Mouse (Mus musculus) granulocyte monocyte progenitor cell, adult 5-6 weeks (primary cell): ENCODE results near the gene Sel1l. TPM values are rescaled to one million over a fixed set of nuclear protein-coding genes. Genes with fewer than 3 reads are reported as not detected.

ENCODE experiments used
- ATAC-seq: replicated peaks from 2 replicates; pipeline ENCODE4 v1.8.0; 2016; ENCODE audit warnings: mild to moderate bottlenecking, moderate TSS enrichment, inconsistent platforms; ENCODE audit not compliant: poor library complexity, severe bottlenecking
- total RNA-seq, 2 experiments: library from RNA; stranded (forward) in 1 of 2; stranded (reverse) in 1 of 2; fragments of 200-712, 200-1000 nt in 1 of 2; fragments of >200 nt in 1 of 2; fragmentation: Nextera tagmentation in 1 of 2; gene quantifications; 2 replicates each; pipeline ENCODE4 v1.2.3; 2014 to 2017

The Sel1l gene
- total RNA-seq (2014; fragmentation: Nextera tagmentation), result 59.7 and 86.7 TPM in 2 replicates
- 53.3 and 81.5 TPM in 2 replicates for total RNA-seq (2017)

- peak; percentile 96 for ATAC-seq
Measured at GRCm38 (mm10) chr12:91849045-91849467, at the start of gene Sel1l. Gene Sel1l, minus strand, starts transcription at chr12:91849157.

DNA sequence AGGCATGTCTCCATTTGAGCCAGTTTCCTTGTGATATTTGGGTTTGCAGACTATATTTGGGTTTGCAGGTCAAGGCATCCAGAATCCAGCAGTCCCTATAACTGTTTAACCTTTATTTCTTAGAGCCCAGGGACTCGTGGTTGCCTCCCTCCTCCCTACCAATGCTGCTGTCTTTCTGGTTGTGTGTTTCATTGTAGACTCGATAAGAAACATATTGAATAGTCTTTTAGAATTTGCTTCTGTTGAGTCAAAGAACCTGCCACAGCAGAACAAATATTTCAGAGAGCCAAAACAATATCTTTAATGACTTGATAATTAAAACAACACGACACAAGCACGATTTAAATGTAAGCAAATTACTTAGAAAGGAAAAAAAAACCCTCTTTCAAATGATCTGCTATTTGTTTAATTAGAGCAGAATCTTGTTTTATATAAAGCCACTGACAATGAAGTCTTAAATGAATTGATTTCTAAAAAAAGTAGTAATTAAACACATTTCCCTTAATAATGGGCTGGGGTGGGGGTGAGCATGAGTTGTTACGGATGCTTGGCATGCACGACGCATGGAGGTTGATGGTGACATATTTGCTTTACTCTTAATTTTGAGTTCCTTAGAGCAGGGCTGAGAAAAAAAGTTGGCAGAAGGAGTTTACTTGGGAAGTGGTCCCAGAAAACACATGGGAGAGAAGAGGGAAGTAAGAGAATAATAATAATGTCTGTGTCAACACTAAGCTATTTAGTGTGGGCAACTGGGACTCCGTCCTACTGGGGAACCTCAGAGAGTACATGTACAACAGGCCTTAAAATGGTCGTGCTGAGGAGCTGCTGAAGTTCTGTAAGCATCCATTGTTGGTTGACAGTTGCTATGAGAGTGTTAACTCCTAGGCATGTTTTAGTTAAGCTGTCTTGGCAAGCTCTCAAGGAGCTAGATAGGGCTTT lies 43.9 kb upstream of the Sel1l start:
- no peak for ATAC-seq

DNA sequence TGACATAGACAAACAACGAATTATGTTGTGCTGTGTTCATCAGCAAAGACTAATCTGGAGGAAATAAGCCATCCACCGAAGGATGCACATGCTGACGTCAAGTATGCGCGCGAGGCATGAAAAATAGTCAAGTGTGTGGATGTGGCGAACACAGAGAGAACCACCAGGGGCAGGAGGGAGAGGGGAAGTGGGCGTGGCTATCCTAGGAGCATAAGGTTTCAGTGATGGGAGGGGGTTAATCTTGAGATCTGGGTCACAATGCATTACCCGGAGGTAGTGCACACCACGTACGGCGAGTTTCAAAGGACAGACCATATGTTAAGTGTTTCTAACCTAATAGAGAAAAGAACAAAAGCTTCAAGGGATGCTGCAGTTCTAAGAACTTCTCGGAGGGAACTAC lies 31.5 kb upstream of the Sel1l start:
- ATAC-seq, result no peak

- no peak for ATAC-seq
Measured at GRCm38 (mm10) chr12:91878912-91879250, 29.9 kb upstream of the Sel1l start.

DNA sequence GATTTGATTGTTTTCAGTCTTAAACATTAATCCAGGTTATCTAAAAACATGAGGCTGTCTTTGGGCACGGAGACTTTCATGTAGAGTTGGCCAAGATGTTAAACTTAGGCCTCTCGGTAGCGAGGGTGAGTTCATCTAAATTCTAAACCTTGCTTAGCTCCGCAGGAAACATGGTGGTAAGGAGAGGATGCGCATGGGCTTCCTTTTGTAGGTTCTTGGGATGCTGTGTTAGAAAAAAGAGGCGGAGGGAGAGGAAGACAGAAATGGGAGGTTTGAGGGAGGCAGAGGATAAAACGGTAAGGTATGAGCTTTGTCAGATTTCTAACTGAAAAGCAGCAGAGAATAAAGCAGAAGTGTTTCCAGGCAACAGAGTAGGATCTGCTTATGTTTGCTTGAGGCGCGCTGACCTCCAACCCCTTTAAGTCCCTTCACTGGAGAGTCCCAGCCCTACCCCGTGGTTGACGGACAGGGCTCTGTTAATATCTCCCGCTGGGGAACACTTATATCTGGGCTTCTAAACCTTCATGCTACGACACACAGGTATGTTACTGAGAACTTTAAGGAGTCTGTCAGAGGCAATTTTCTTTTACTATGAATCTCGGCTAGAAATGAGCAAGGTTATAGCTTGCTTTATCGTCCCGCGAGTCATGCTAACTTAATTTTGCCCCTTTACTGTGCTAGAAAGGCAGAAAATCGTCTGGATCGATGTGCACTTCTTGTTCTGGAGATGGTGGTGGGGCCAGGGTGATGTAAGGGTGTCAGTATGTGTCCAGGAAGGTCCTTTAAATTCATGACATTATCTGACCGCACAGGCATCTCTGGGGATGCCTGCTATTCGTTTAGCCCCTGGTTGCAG lies 29.3 kb upstream of the Sel1l start:
- ATAC-seq, result no peak

DNA sequence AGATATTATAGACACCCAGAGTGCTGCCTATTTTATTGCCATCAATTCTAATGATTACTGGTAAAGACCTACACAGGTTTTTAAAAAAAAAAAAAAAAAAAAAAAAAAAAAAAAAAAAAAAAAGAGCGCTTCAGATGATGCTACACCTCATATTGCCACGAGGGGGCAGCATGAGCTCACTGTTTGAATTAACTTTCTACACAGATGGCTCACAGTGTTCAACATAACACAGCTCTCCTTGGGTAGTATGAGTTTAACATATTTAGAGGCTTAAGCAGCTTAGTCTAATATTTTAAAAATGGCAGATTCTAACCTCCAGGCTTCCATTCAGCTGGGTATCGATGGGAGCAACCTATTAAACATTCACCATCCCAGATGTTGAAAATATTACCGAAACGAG lies 28.7 kb upstream of the Sel1l start:
- ATAC-seq, result peak; percentile 80

- ATAC-seq, result no peak
Measured at GRCm38 (mm10) chr12:91870671-91871070, 21.7 kb upstream of the Sel1l start.

- ATAC-seq, result no peak
Measured at GRCm38 (mm10) chr12:91869352-91869751, 20.4 kb upstream of the Sel1l start.

DNA sequence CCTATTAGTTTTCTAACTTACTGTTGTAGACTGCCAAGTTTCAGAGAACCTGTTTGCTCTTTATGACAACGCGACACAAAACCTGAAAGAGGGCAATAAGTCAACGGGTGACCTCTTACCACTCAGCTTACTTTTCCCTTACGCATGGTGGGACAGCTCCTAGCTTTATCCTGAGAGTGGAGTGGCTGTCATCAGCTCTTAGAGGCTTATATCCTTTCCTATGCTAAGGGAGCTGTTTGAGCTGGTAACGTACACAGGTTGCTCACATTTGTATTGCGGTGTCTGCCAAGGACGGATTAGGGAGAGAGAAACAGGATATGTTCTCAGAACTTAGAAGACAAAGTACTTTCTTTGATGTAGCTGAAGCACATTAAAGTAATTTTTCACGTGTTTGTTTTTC lies 5.4 kb upstream of the Sel1l start:
- no peak for ATAC-seq

- peak; percentile 16 for ATAC-seq
Measured at GRCm38 (mm10) chr12:91848394-91849044, 438 bp downstream of the Sel1l start.

GRCm38 (mm10) chr12:91846038-91846437 lies 2.9 kb downstream of the Sel1l start:
- ATAC-seq, result no peak

- ATAC-seq, result no peak
Measured at GRCm38 (mm10) chr12:91845393-91845792, 3.6 kb downstream of the Sel1l start.

DNA sequence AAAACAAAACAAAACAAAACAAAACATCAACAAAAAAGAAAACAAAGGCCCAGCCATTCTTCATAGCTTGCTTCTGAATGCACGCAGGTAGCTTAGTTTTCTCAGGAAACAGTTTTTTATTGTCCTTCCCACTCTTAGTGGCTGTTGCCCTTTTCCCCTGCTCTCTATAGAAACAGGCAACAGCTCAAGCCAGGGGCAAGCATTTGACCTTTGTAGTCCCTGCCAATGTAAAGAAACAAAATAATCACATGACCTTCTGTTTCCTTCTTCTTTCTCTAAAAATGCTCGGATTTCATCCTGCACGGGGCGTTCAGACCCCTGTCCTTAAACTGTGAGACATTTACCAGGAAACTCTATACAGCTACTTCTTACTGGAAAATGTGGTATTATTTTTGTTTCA lies 4.4 kb downstream of the Sel1l start:
- no peak for ATAC-seq

DNA sequence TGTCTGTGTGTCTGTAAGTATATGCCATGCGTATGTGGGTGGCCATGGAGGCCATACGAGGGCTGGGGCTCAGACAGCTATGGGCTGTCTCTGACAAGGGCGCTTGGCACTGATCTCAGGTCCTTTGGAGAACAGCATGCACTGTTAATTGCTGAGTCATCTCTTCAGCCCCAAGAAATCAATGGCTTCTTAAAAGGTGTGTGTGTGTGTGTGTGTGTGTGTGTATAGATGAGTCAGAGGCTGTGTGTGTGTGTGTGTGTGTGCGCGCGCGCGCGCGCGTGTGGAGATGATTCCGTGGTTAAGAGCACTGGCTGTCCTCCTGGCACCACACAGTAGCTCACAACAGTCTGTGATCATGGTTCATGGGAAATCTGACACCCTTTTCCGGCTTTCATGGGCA lies 5.1 kb downstream of the Sel1l start:
- no peak for ATAC-seq

DNA sequence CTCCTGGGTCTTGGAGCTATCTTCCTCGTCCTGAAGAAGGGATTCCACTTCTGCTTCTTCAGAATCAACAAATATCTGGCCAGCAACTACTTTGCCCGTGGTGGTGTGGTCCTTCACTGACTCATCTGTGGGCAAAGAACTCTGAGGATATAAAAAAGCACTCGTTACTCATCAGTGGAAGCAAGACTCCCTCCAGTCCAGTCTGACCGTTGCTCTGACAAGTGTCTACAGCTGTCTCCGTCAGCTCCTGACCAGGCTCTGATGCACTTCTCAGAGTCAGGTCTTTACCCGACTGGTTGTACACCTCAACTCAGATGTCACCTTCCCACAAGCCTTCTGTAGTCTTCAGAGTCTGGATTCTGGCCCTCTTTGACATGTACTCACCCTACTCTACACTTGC lies 7.2 kb downstream of the Sel1l start:
- ATAC-seq, result no peak

GRCm38 (mm10) chr12:91838261-91838660 lies 10.7 kb downstream of the Sel1l start:
- no peak for ATAC-seq

- ATAC-seq, result no peak
Measured at GRCm38 (mm10) chr12:91837401-91838065, 11.4 kb downstream of the Sel1l start.

GRCm38 (mm10) chr12:91833939-91834333 lies 15.0 kb downstream of the Sel1l start:
- ATAC-seq, result no peak

DNA sequence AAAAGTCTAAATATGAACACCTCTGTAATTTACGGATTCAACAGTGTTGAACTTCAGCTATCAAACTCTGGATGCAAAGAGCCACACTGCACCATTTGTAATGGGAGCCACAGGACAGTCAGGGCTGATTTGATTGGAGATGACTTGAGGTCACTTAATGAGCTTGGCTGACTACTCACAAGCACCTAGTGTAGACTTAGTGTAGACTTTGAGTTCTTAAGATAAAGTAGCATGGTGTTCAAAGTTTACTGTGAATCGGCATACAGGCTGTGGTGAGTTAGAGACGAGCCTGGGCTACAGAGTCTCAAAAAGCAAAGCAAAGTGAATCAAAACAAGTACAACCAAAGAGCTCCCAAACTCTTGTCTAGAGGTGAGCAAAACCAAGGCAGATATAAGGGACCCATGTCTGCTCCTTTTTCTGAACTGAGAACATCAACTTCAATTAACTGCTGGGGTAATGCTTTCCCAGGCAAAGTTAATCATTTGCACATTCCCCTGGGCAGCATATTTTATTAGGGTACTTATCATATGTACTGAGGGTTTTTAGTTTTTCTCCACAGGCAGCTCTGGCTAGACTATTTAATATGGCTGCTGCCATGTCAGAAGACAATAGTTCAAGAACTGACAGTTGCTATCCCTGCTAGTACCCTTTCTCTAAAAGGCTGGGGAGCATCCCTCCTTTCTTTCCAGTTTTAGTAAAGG lies 15.6 kb downstream of the Sel1l start:
- no peak for ATAC-seq

- no peak for ATAC-seq
Measured at GRCm38 (mm10) chr12:91831410-91831809, 17.5 kb downstream of the Sel1l start.
